Mouse (Mus musculus) cerebral cortex, adult 2 months (tissue): ENCODE measurements around the gene Hist4h4.

Source experiments
- WGBS: fragments of 180-500 bp; shearing (Covaris S2); methylation state at CpG from one replicate; pipeline ENCODE4 v1.1.7; 2018; 5-methylcytosine and 5-hydroxymethylcytosine counted together

The Hist4h4 gene

DNA sequence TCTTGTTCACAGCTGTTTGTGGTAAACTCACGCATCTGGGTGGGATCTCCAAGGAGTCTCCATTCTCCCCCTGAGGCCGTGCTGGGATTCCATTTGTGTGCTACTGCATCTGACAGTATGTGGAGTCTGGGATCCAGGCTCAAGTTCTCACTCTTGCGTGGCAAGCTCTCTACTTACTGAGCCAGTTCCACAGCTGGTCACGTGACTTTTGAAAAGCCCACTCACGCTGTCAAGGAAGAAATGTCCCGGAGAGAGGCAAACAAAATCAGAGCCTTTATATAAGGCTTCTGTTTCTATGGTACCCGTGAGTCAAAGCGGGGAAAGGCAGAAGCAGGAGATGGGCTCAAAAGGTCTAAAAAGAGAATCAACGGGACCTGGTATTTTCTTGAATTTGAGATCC is 21.5 kb downstream of the Hist4h4 start:
- WGBS: 45% methylated on average over 9 of the region's 9 CpGs

- 76% methylated on average over 12 of the region's 12 CpGs for WGBS
These were observed 22.1 kb downstream of the Hist4h4 start for GRCm38 (mm10) chr6:136782146-136782545.

- 86% methylated on average over 20 of the region's 20 CpGs for WGBS
These were observed 22.7 kb downstream of the Hist4h4 start, which contains the start of gene Gucy2c for GRCm38 (mm10) chr6:136781377-136781986. Gene Gucy2c (minus strand): TSS chr6:136781765.

- 97% methylated on average over 1 of the region's 1 CpGs for WGBS
These were observed 27.8 kb downstream of the Hist4h4 start for GRCm38 (mm10) chr6:136776392-136776791.

DNA sequence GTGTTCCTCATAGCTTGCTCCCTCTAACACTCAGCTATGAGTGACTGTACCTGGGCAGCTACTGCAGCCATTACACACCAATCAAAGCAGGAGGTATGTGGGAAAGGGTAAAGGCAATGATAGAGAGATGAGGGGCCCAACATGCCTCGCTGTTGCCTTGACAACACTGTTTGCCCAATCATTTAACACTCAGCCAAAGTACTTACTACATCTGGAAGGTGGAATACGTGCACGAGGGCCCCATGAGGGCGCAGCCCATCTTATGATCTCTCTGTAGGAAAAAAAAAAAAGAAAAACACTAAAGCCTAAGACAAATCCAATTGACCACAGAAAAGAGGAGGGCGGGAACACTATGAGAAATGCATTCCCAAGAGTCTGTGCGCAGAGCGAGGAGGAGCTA is 34.4 kb downstream of the Hist4h4 start:
- 83% methylated on average over 7 of the region's 7 CpGs for WGBS

- WGBS: 83% methylated on average over 8 of the region's 8 CpGs
These were observed 35.1 kb downstream of the Hist4h4 start for GRCm38 (mm10) chr6:136769143-136769542.

GRCm38 (mm10) chr6:136763912-136764311 is 40.3 kb downstream of the Hist4h4 start:
- 73% methylated on average over 1 of the region's 1 CpGs for WGBS
